Mouse (Mus musculus) colon, adult 2 months (tissue): ENCODE results near the gene Qsox1. TPM values are rescaled to one million over a fixed set of nuclear protein-coding genes. Genes with fewer than 3 reads are reported as not detected.

Experiments
- polyA plus RNA-seq: library from polyadenylated mRNA; depleted of rRNA; stranded (reverse); fragments of >200 nt; gene quantifications from 2 replicates; pipeline ENCODE4 v1.2.3, GENCODE M21; 2012; rRNA removed

Gene Qsox1
- 222 and 250 TPM in 2 replicates for polyA plus RNA-seq

GRCm38 (mm10) chr1:155812581-155813499 lies at the start of gene Qsox1:
Qsox1 (minus strand) TSS chr1:155812889.

GRCm38 (mm10) chr1:155751484-155752255 lies 61.0 kb downstream of the Qsox1 start, which contains the start of gene Lhx4:
Lhx4 (minus strand) TSS chr1:155751684.

Other genes starting within 250 kb of the Qsox1 start
- gene Lhx4, start 61.2 kb downstream of the Qsox1 start, polyA plus RNA-seq, result not detected in 2 replicates
- 4.1 and 4.3 TPM in 2 replicates for gene Cep350, start 160.4 kb upstream of the Qsox1 start, polyA plus RNA-seq
- 67.9 and 75.1 TPM in 2 replicates for gene Tor1aip2, start 222.5 kb upstream of the Qsox1 start, polyA plus RNA-seq
- 16.4 and 18.1 TPM in 2 replicates for gene Tor1aip1, start 223.6 kb upstream of the Qsox1 start, polyA plus RNA-seq